Mouse (Mus musculus): ENCODE measurements around the gene Trak1. TPM values are rescaled to one million over a fixed set of nuclear protein-coding genes. Genes with fewer than 3 reads are reported as not detected.
A peak's percentile ranks its signal among the peaks of the same experiment; 100 is the strongest.

Gene Trak1
- 38.0 and 42.2 TPM in 2 replicates for polyA plus RNA-seq (2016; fragmentation: Nextera tagmentation; extraction: Ambion mirVana)

GRCm38 (mm10) chr9:121297171-121298064, at the start of gene Trak1:
Gene Trak1, plus strand, starts transcription at chr9:121297502.
- no peaks in the 10 kb centered on the region for H3K36me3 ChIP-seq
- no peaks in the 10 kb centered on the region for H3K9me3 ChIP-seq
- peak within 1 kb of the TSS; percentile 95 for H3K4me3 ChIP-seq
- ATAC-seq (ENCODE audit: low FRiP score, low read depth) = peak; percentile 79
- peak within 1 kb of the TSS; percentile 70 for H3K27ac ChIP-seq (replicated peaks)
- peak within 1 kb of the TSS; percentile 95 for H3K9ac ChIP-seq (replicated peaks)
- under 1% methylated on average over 75 of the region's 116 CpGs for WGBS
- peak within 1 kb of the TSS; percentile 87 for H3K4me2 ChIP-seq (replicated peaks)
- H3K4me1 ChIP-seq = peaks cover 38% of the 10 kb centered on the region
- peaks cover 12% of the 10 kb centered on the region for H3K27me3 ChIP-seq

- peak; percentile 49; the same call in 1 of the 2 replicates for ATAC-seq (ENCODE audit: low FRiP score, low read depth)
Measured at GRCm38 (mm10) chr9:121247956-121248775, 49.1 kb upstream of the Trak1 start.

GRCm38 (mm10) chr9:121249805-121250204, 47.5 kb upstream of the Trak1 start:
- Histone ChIP-seq H3K36me3 (peaks cover 2% of the 10 kb centered on the region), H3K4me3 (no peak overlapping the region)
- no peak for ATAC-seq (ENCODE audit: low FRiP score, low read depth)

More at GRCm38 (mm10) chr9:121247956-121248775, 49.1 kb upstream of the Trak1 start:
- 68% methylated on average over 12 of the region's 12 CpGs for WGBS
- Histone ChIP-seq H3K27ac (replicated peaks) (no peak overlapping the region), H3K36me3 (no peaks in the 10 kb centered on the region), H3K4me1 (no peaks in the 10 kb centered on the region), H3K4me2 (replicated peaks) (no peak overlapping the region), H3K27me3 (no peaks in the 10 kb centered on the region), H3K4me3 (no peak overlapping the region), H3K9me3 (no peaks in the 10 kb centered on the region), H3K9ac (replicated peaks) (no peak overlapping the region)

GRCm38 (mm10) chr9:121250854-121251253, 46.4 kb upstream of the Trak1 start:
- no peaks in the 10 kb centered on the region for H3K9me3 ChIP-seq
- no peak for ATAC-seq (ENCODE audit: low FRiP score, low read depth)
- 93% methylated on average over 11 of the region's 11 CpGs for WGBS
- no peak overlapping the region for H3K4me3 ChIP-seq
- H3K9ac ChIP-seq (replicated peaks) = no peak overlapping the region
- no peaks in the 10 kb centered on the region for H3K27me3 ChIP-seq
- H3K27ac ChIP-seq (replicated peaks) = no peak overlapping the region
- H3K36me3 ChIP-seq = peaks cover 8% of the 10 kb centered on the region
- H3K4me2 ChIP-seq (replicated peaks) = no peak overlapping the region
- no peaks in the 10 kb centered on the region for H3K4me1 ChIP-seq

More at GRCm38 (mm10) chr9:121249805-121250204, 47.5 kb upstream of the Trak1 start:
- H3K27ac ChIP-seq (replicated peaks) = no peak overlapping the region
- H3K27me3 ChIP-seq = no peaks in the 10 kb centered on the region
- 66% methylated on average over 14 of the region's 14 CpGs for WGBS
- no peak overlapping the region for H3K4me2 ChIP-seq (replicated peaks)
- no peak overlapping the region for H3K9ac ChIP-seq (replicated peaks)
- H3K4me1 ChIP-seq = no peaks in the 10 kb centered on the region
- H3K9me3 ChIP-seq = no peaks in the 10 kb centered on the region

- no peak overlapping the region for H3K4me2 ChIP-seq (replicated peaks)
- no peak overlapping the region for H3K9ac ChIP-seq (replicated peaks)
- H3K36me3 ChIP-seq = peaks cover 8% of the 10 kb centered on the region
- ATAC-seq (ENCODE audit: low FRiP score, low read depth) = no peak
- H3K27ac ChIP-seq (replicated peaks) = no peak overlapping the region
- H3K4me3 ChIP-seq = no peak overlapping the region
- H3K9me3 ChIP-seq = no peaks in the 10 kb centered on the region
- no peaks in the 10 kb centered on the region for H3K27me3 ChIP-seq
- H3K4me1 ChIP-seq = no peaks in the 10 kb centered on the region
- WGBS = 87% methylated on average over 2 of the region's 2 CpGs
Measured at GRCm38 (mm10) chr9:121253983-121254382, 43.3 kb upstream of the Trak1 start.

- Histone ChIP-seq H3K27me3 (no peaks in the 10 kb centered on the region), H3K9me3 (no peaks in the 10 kb centered on the region), H3K4me3 (no peak overlapping the region), H3K9ac (replicated peaks) (no peak overlapping the region), H3K4me1 (no peaks in the 10 kb centered on the region), H3K4me2 (replicated peaks) (no peak overlapping the region), H3K36me3 (peaks cover 8% of the 10 kb centered on the region), H3K27ac (replicated peaks) (no peak overlapping the region)
- ATAC-seq (ENCODE audit: low FRiP score, low read depth) = no peak
- 90% methylated on average over 13 of the region's 13 CpGs for WGBS
Measured at GRCm38 (mm10) chr9:121254761-121255160, 42.5 kb upstream of the Trak1 start.

- ATAC-seq (ENCODE audit: low FRiP score, low read depth) = no peak
- Histone ChIP-seq H3K9me3 (no peaks in the 10 kb centered on the region), H3K4me2 (replicated peaks) (no peak overlapping the region), H3K4me1 (no peaks in the 10 kb centered on the region), H3K27me3 (no peaks in the 10 kb centered on the region), H3K27ac (replicated peaks) (no peak overlapping the region), H3K36me3 (peaks cover 13% of the 10 kb centered on the region), H3K9ac (replicated peaks) (no peak overlapping the region), H3K4me3 (no peak overlapping the region)
- WGBS = 83% methylated on average over 9 of the region's 9 CpGs
Measured at GRCm38 (mm10) chr9:121257106-121257505, 40.2 kb upstream of the Trak1 start.

- H3K9me3 ChIP-seq = no peaks in the 10 kb centered on the region
- no peak overlapping the region for H3K9ac ChIP-seq (replicated peaks)
- H3K4me2 ChIP-seq (replicated peaks) = no peak overlapping the region
- H3K36me3 ChIP-seq = 0 out of 2 replicates have a peak, but pooled peaks cover 10% of the 10 kb centered on the region
- H3K27ac ChIP-seq (replicated peaks) = no peak overlapping the region
- H3K4me1 ChIP-seq = no peaks in the 10 kb centered on the region
- no peaks in the 10 kb centered on the region for H3K27me3 ChIP-seq
- WGBS = 88% methylated on average over 10 of the region's 10 CpGs
- H3K4me3 ChIP-seq = no peak overlapping the region
- no peak for ATAC-seq (ENCODE audit: low FRiP score, low read depth)
Measured at GRCm38 (mm10) chr9:121265307-121265706, 32.0 kb upstream of the Trak1 start.

GRCm38 (mm10) chr9:121271149-121271548, 26.2 kb upstream of the Trak1 start:
- no peak for ATAC-seq (ENCODE audit: low FRiP score, low read depth)
- H3K9ac ChIP-seq (replicated peaks) = no peak overlapping the region
- no peak overlapping the region for H3K4me3 ChIP-seq
- no peak overlapping the region for H3K4me2 ChIP-seq (replicated peaks)
- WGBS = 86% methylated on average over 1 of the region's 1 CpGs
- H3K9me3 ChIP-seq = no peaks in the 10 kb centered on the region
- no peaks in the 10 kb centered on the region for H3K27me3 ChIP-seq
- H3K27ac ChIP-seq (replicated peaks) = no peak overlapping the region
- H3K4me1 ChIP-seq = no peaks in the 10 kb centered on the region; the same call in 1 of the 2 replicates
- no peaks in the 10 kb centered on the region for H3K36me3 ChIP-seq

- Histone ChIP-seq H3K27me3 (no peaks in the 10 kb centered on the region), H3K4me2 (replicated peaks) (no peak overlapping the region), H3K9me3 (no peaks in the 10 kb centered on the region), H3K36me3 (no peaks in the 10 kb centered on the region), H3K9ac (replicated peaks) (no peak overlapping the region), H3K4me3 (no peak overlapping the region), H3K27ac (replicated peaks) (no peak overlapping the region), H3K4me1 (peaks cover 4% of the 10 kb centered on the region)
- no peak for ATAC-seq (ENCODE audit: low FRiP score, low read depth)
- 78% methylated on average over 4 of the region's 4 CpGs for WGBS
Measured at GRCm38 (mm10) chr9:121271561-121271960, 25.7 kb upstream of the Trak1 start.

- H3K36me3 ChIP-seq = no peaks in the 10 kb centered on the region
- 16% methylated on average over 15 of the region's 15 CpGs for WGBS
- peak overlapping the region; percentile 73 for H3K4me3 ChIP-seq
- H3K27ac ChIP-seq (replicated peaks) = no peak overlapping the region
- ATAC-seq (ENCODE audit: low FRiP score, low read depth) = no peak
- peak overlapping the region; percentile 69 for H3K9ac ChIP-seq (replicated peaks)
- H3K27me3 ChIP-seq = no peaks in the 10 kb centered on the region
- H3K4me2 ChIP-seq (replicated peaks) = peak overlapping the region; percentile 88
- H3K9me3 ChIP-seq = no peaks in the 10 kb centered on the region
- peaks cover 14% of the 10 kb centered on the region for H3K4me1 ChIP-seq
Measured at GRCm38 (mm10) chr9:121276745-121277117, 20.6 kb upstream of the Trak1 start.
